Mouse (Mus musculus) layer of hippocampus, adult 18-20 months (tissue): Measurements from ENCODE around the gene Gm6169. TPM values are rescaled to one million over a fixed set of nuclear protein-coding genes. Genes with fewer than 3 reads are reported as not detected.
"Not testable (repeated sequence)": the region's sequence is repeated elsewhere in the genome, so short reads cannot be mapped to it uniquely, and the experiment has no call there.

Experiments
- DNase-seq, 2 experiments: peaks; one replicate each; pipeline ENCODE4 v3.0.0; 2022; ENCODE audit warnings: low spot score in 2 of 2
- total RNA-seq, 2 experiments: library from RNA; stranded (reverse); gene quantifications; 2 replicates each; pipeline ENCODE4 v1.2.3; 2021

Gene Gm6169
- total RNA-seq, 2 experiments from 2014 or later, result 2.5 TPM; not detected in 1

GRCm38 (mm10) chr13:97070931-97071625 is 28.0 kb downstream of the Gm6169 start:
- peak in 1 of 2 experiments; percentile 25 for DNase-seq

- no peak for DNase-seq
These were observed 30.9 kb downstream of the Gm6169 start for GRCm38 (mm10) chr13:97068151-97068550.

GRCm38 (mm10) chr13:97067691-97068090 is 31.3 kb downstream of the Gm6169 start:
- no peak for DNase-seq

- DNase-seq, result no peak
These were observed 32.1 kb downstream of the Gm6169 start, which contains the start of gene Fam169a for GRCm38 (mm10) chr13:97066649-97067550. Fam169a (plus strand) TSS chr13:97067286.

GRCm38 (mm10) chr13:97064844-97065621 is 34.0 kb downstream of the Gm6169 start:
- not testable (repeated sequence) for DNase-seq

GRCm38 (mm10) chr13:97064413-97064812 is 34.6 kb downstream of the Gm6169 start:
- DNase-seq, result no peak

- no peak for DNase-seq
These were observed 35.6 kb downstream of the Gm6169 start for GRCm38 (mm10) chr13:97063431-97063830.

GRCm38 (mm10) chr13:97062151-97062550 is 36.9 kb downstream of the Gm6169 start:
- no peak for DNase-seq

GRCm38 (mm10) chr13:97060331-97060730 is 38.7 kb downstream of the Gm6169 start:
- no peak for DNase-seq

- no peak for DNase-seq
These were observed 39.3 kb downstream of the Gm6169 start for GRCm38 (mm10) chr13:97059746-97060145.

GRCm38 (mm10) chr13:97057817-97058216 is 41.2 kb downstream of the Gm6169 start:
- DNase-seq, result no peak

GRCm38 (mm10) chr13:97053844-97054243 is 45.2 kb downstream of the Gm6169 start:
- no peak for DNase-seq

GRCm38 (mm10) chr13:97052667-97053066 is 46.4 kb downstream of the Gm6169 start:
- peak; percentile 51 to 87 for DNase-seq

- peak in 1 of 2 experiments; percentile 15 for DNase-seq
These were observed 47.9 kb downstream of the Gm6169 start for GRCm38 (mm10) chr13:97051158-97051557.

Other genes with a start within 250 kb of the Gm6169 start
- 1 to 10 TPM; 2.4 to 2.9 TPM for gene Gcnt4, start 174.5 kb downstream of the Gm6169 start, total RNA-seq
- not detected for gene 1700029F12Rik, start 64.9 kb downstream of the Gm6169 start, total RNA-seq
- gene Fam169a, start 32.0 kb downstream of the Gm6169 start, total RNA-seq, result 10 to 100 TPM; 40.9 to 43.1 TPM
- gene Gfm2, start 38.7 kb upstream of the Gm6169 start, total RNA-seq, result 10 to 100 TPM; 24.4 to 24.6 TPM
- gene Nsa2, start 38.7 kb upstream of the Gm6169 start, total RNA-seq, result 10 to 100 TPM; 52.3 TPM
- 100 to 1,000 TPM; 121 to 138 TPM for gene Hexb, start 99.1 kb upstream of the Gm6169 start, total RNA-seq
- 100 to 1,000 TPM; 757 to 762 TPM for gene Enc1, start 141.9 kb upstream of the Gm6169 start, total RNA-seq